Mouse (Mus musculus) limb, embryonic 11.5 days (tissue): ENCODE results near the gene Alk. TPM values are rescaled to one million over a fixed set of nuclear protein-coding genes. Genes with fewer than 3 reads are reported as not detected.

Source experiments
- ATAC-seq: fragments of 200-750 bp; cut with Nextera tagmentation; 2 replicates; pipeline ENCODE4 v1.8.0; 2017; ENCODE audit warnings: low read depth; ENCODE audit not compliant: insufficient number of reproducible peaks, low FRiP score, low TSS enrichment
- DNase-seq: peaks from one replicate; pipeline ENCODE4 v3.0.0-alpha.2; 2015; ENCODE audit warnings: low spot score
- H3K27ac ChIP-seq: fragments of 300-500 bp; sonication (generic); replicated peaks from 2 replicates; pipeline ENCODE4 v1.5.1; 2014; ENCODE audit warnings: low read depth, mild to moderate bottlenecking, low read length
- H3K27me3 ChIP-seq: fragments of 300-500 bp; sonication (generic); 2 replicates; pipeline ENCODE4 v1.6.1; 2014; ENCODE audit warnings: mild to moderate bottlenecking, low read length, mixed read lengths; ENCODE audit not compliant: control insufficient read depth, insufficient read depth
- H3K36me3 ChIP-seq: fragments of 300-500 bp; sonication (generic); 2 replicates; pipeline ENCODE4 v1.6.1; 2014; ENCODE audit warnings: mild to moderate bottlenecking, low read length, moderate library complexity, mixed read lengths; ENCODE audit not compliant: control insufficient read depth, insufficient read depth
- H3K4me1 ChIP-seq: fragments of 300-500 bp; sonication (generic); 2 replicates; pipeline ENCODE4 v1.6.1; 2014; ENCODE audit warnings: low read length, mixed read lengths; ENCODE audit not compliant: control insufficient read depth, insufficient read depth
- H3K4me2 ChIP-seq: fragments of 300-500 bp; sonication (generic); 2 replicates; pipeline ENCODE4 v1.6.1; 2014; ENCODE audit warnings: low read depth, mild to moderate bottlenecking, moderate library complexity; ENCODE audit not compliant: severe bottlenecking
- H3K4me3 ChIP-seq: fragments of 300-500 bp; sonication (generic); 2 replicates; pipeline ENCODE4 v1.5.1; 2014; ENCODE audit warnings: low read depth, low read length
- H3K9ac ChIP-seq: fragments of 300-500 bp; sonication (generic); 2 replicates; pipeline ENCODE4 v1.6.1; 2014; ENCODE audit warnings: mild to moderate bottlenecking, low read length
- H3K9me3 ChIP-seq: fragments of 300-500 bp; sonication (generic); 2 replicates; pipeline ENCODE4 v1.6.1; 2016; ENCODE audit warnings: low read length; ENCODE audit not compliant: control insufficient read depth
- whole genome bisulfite sequencing: fragments of 180-500 bp; shearing (Covaris S2); extraction: QIAGEN DNeasy Blood & Tissue Kit; methylation state at CpG from one replicate; pipeline ENCODE4 v1.1.7; 2014; 5-methylcytosine and 5-hydroxymethylcytosine counted together
- polyA plus RNA-seq: library from polyadenylated mRNA; unstranded; fragments of >200 nt; fragmentation: Nextera tagmentation; extraction: Ambion mirVana; gene quantifications from 2 replicates; pipeline ENCODE4 v1.2.1, GENCODE M21; 2014

The Alk gene
- polyA plus RNA-seq, 1 experiment from 2014 or later: 0.05 TPM

GRCm38 (mm10) chr17:72356759-72357302 is 247.6 kb downstream of the Alk start:
- peak; percentile 47; the same call in 1 of the 2 replicates for ATAC-seq
- H3K36me3 ChIP-seq: no peaks in the 10 kb centered on the region
- WGBS: 64% methylated on average over 5 of the region's 5 CpGs
- H3K4me2 ChIP-seq: no peak overlapping the region
- H3K27ac ChIP-seq: no peak overlapping the region
- no peak overlapping the region for H3K9ac ChIP-seq
- no peaks in the 10 kb centered on the region for H3K9me3 ChIP-seq
- no peaks in the 10 kb centered on the region for H3K27me3 ChIP-seq
- DNase-seq: no peak
- no peak overlapping the region for H3K4me3 ChIP-seq
- H3K4me1 ChIP-seq: no peaks in the 10 kb centered on the region

- WGBS: 90% methylated on average over 4 of the region's 4 CpGs
- H3K9ac ChIP-seq: no peak overlapping the region
- H3K27ac ChIP-seq: no peak overlapping the region
- H3K27me3 ChIP-seq: no peaks in the 10 kb centered on the region
- no peaks in the 10 kb centered on the region for H3K9me3 ChIP-seq
- H3K4me2 ChIP-seq: no peak overlapping the region
- H3K4me1 ChIP-seq: no peaks in the 10 kb centered on the region
- H3K36me3 ChIP-seq: no peaks in the 10 kb centered on the region
- no peak for DNase-seq
- H3K4me3 ChIP-seq: no peak overlapping the region
- ATAC-seq: no peak
Measured at GRCm38 (mm10) chr17:72339437-72339836, 265.0 kb downstream of the Alk start.

- ATAC-seq: no peak
- H3K9ac ChIP-seq: no peak overlapping the region
- no peak overlapping the region for H3K27ac ChIP-seq
- WGBS: 37% methylated on average over 4 of the region's 4 CpGs
- DNase-seq: no peak
- H3K27me3 ChIP-seq: no peaks in the 10 kb centered on the region
- no peak overlapping the region for H3K4me2 ChIP-seq
- no peaks in the 10 kb centered on the region for H3K36me3 ChIP-seq
- no peaks in the 10 kb centered on the region for H3K9me3 ChIP-seq
- no peak overlapping the region for H3K4me3 ChIP-seq
- H3K4me1 ChIP-seq: no peaks in the 10 kb centered on the region
Measured at GRCm38 (mm10) chr17:72332909-72333308, 271.5 kb downstream of the Alk start.

GRCm38 (mm10) chr17:72325941-72326340 is 278.5 kb downstream of the Alk start:
- DNase-seq (no peak), ATAC-seq (no peak)
- Histone ChIP-seq H3K4me1 (no peaks in the 10 kb centered on the region), H3K4me3 (no peak overlapping the region), H3K36me3 (no peaks in the 10 kb centered on the region), H3K9me3 (no peaks in the 10 kb centered on the region), H3K27me3 (no peaks in the 10 kb centered on the region), H3K27ac (no peak overlapping the region), H3K4me2 (no peak overlapping the region), H3K9ac (no peak overlapping the region)
- 92% methylated on average over 4 of the region's 4 CpGs for WGBS

- no peak overlapping the region for H3K4me2 ChIP-seq
- no peaks in the 10 kb centered on the region for H3K9me3 ChIP-seq
- no peaks in the 10 kb centered on the region for H3K36me3 ChIP-seq
- DNase-seq: no peak
- no peaks in the 10 kb centered on the region for H3K27me3 ChIP-seq
- no peak overlapping the region for H3K9ac ChIP-seq
- H3K27ac ChIP-seq: no peak overlapping the region
- H3K4me3 ChIP-seq: no peak overlapping the region
- no peak for ATAC-seq
- H3K4me1 ChIP-seq: no peaks in the 10 kb centered on the region
Measured at GRCm38 (mm10) chr17:72319576-72319975, 284.9 kb downstream of the Alk start.

- Histone ChIP-seq H3K4me2 (no peak overlapping the region), H3K27me3 (no peaks in the 10 kb centered on the region), H3K36me3 (no peaks in the 10 kb centered on the region), H3K27ac (no peak overlapping the region), H3K9ac (no peak overlapping the region), H3K4me3 (no peak overlapping the region), H3K9me3 (no peaks in the 10 kb centered on the region), H3K4me1 (no peaks in the 10 kb centered on the region)
- ATAC-seq: no peak
- DNase-seq: no peak
- WGBS: 76% methylated on average over 5 of the region's 5 CpGs
Measured at GRCm38 (mm10) chr17:72299651-72300050, 304.8 kb downstream of the Alk start.

- H3K36me3 ChIP-seq: no peaks in the 10 kb centered on the region
- H3K27me3 ChIP-seq: no peaks in the 10 kb centered on the region
- H3K4me1 ChIP-seq: no peaks in the 10 kb centered on the region
- H3K27ac ChIP-seq: no peak overlapping the region
- H3K9ac ChIP-seq: no peak overlapping the region
- DNase-seq (no peak), ATAC-seq (no peak)
- 85% methylated on average over 1 of the region's 1 CpGs for whole genome bisulfite sequencing
- H3K9me3 ChIP-seq: no peaks in the 10 kb centered on the region
- H3K4me2 ChIP-seq: no peak overlapping the region
- H3K4me3 ChIP-seq: no peak overlapping the region
Measured at GRCm38 (mm10) chr17:72296349-72296748, 308.1 kb downstream of the Alk start.

GRCm38 (mm10) chr17:72293267-72293580 is 311.2 kb downstream of the Alk start:
- 61% methylated on average over 3 of the region's 3 CpGs for WGBS
- DNase-seq: no peak
- Histone ChIP-seq H3K27me3 (no peaks in the 10 kb centered on the region), H3K9ac (no peak overlapping the region), H3K27ac (no peak overlapping the region), H3K4me3 (no peak overlapping the region), H3K4me1 (no peaks in the 10 kb centered on the region), H3K36me3 (no peaks in the 10 kb centered on the region), H3K4me2 (no peak overlapping the region), H3K9me3 (no peaks in the 10 kb centered on the region)
- no peak for ATAC-seq

- 86% methylated on average over 6 of the region's 6 CpGs for WGBS
- Histone ChIP-seq H3K4me2 (no peak overlapping the region), H3K36me3 (no peaks in the 10 kb centered on the region), H3K4me3 (no peak overlapping the region), H3K27ac (no peak overlapping the region), H3K27me3 (no peaks in the 10 kb centered on the region), H3K4me1 (no peaks in the 10 kb centered on the region), H3K9me3 (no peaks in the 10 kb centered on the region), H3K9ac (no peak overlapping the region)
- ATAC-seq (no peak), DNase-seq (no peak)
Measured at GRCm38 (mm10) chr17:72292444-72293266, 311.8 kb downstream of the Alk start.
